Mouse (Mus musculus): ENCODE data around the gene Pnldc1. TPM values are rescaled to one million over a fixed set of nuclear protein-coding genes. Genes with fewer than 3 reads are reported as not detected.

Pnldc1 gene
- polyA plus RNA-seq, 1 experiment, result 2.9 TPM

DNA sequence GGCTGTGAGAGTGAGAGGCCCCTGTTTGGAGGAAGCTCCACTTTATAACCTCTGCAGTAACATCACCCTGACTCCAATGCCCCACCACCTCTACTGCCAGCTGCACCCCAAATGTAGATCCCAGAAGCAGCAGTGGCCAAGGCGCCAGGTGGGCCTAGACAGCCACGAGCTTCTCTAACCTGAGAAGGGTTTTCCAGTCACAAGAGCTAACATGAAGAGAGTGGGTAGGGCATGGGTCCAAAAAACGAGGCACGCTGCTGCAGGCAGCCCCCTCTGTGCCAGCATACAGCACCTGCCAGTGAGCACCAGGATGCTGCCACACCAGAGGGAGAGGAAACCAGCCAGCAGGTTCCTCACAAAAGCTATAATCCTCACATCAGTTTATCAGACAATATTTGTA is 19.0 kb downstream of the Pnldc1 start:
- no peak for TF ChIP-seq CTCF (IDR thresholded peaks at IDR 0.05; ENCODE audit: extremely low read depth, insufficient read depth, low read length)
- no peaks in the 10 kb centered on the region for H3K4me1 ChIP-seq (ENCODE audit: control insufficient read depth, insufficient read depth, low read length)
- no peak overlapping the region for H3K27ac ChIP-seq (ENCODE audit: insufficient read depth, low read length)
- H3K4me3 ChIP-seq (ENCODE audit: insufficient read depth, low read length), result no peak overlapping the region

- no peak overlapping the region for H3K4me3 ChIP-seq (ENCODE audit: insufficient read depth, low read length)
- H3K27ac ChIP-seq (ENCODE audit: insufficient read depth, low read length), result no peak overlapping the region
- H3K4me1 ChIP-seq (ENCODE audit: control insufficient read depth, insufficient read depth, low read length), result no peaks in the 10 kb centered on the region
- TF ChIP-seq POLR2A (IDR thresholded peaks at IDR 0.05; ENCODE audit: extremely low read depth, insufficient read depth, low read length) (no peak), CTCF (IDR thresholded peaks at IDR 0.05; ENCODE audit: extremely low read depth, insufficient read depth, low read length) (no peak)
Measured at GRCm38 (mm10) chr17:12887021-12887775, 22.8 kb downstream of the Pnldc1 start.

DNA sequence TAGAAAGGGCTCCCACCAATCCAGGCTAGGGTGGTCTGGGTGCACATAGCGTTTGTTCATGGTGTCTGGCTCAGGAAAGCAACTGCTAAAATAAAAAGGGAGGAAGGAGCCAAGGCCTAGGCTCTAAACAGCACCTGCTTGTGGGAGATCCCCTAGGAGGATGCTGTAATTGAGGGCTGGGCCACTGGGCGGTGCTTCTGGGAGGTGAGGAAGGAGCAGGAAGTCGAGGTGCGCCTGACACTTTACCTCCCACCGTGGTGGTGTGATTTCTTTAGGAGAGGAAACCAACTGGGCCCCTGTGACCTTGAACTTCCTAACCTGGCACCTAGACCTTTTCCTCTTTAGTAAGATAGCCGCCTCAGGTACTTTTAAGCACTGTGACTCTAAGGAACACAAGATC is 23.4 kb downstream of the Pnldc1 start:
- Histone ChIP-seq H3K4me1 (ENCODE audit: control insufficient read depth, insufficient read depth, low read length) (no peaks in the 10 kb centered on the region), H3K4me3 (ENCODE audit: insufficient read depth, low read length) (no peak overlapping the region), H3K27ac (ENCODE audit: insufficient read depth, low read length) (no peak overlapping the region)
- TF ChIP-seq POLR2A (IDR thresholded peaks at IDR 0.05; ENCODE audit: extremely low read depth, insufficient read depth, low read length), result no peak
- TF ChIP-seq CTCF (IDR thresholded peaks at IDR 0.05; ENCODE audit: extremely low read depth, insufficient read depth, low read length), result no peak

DNA sequence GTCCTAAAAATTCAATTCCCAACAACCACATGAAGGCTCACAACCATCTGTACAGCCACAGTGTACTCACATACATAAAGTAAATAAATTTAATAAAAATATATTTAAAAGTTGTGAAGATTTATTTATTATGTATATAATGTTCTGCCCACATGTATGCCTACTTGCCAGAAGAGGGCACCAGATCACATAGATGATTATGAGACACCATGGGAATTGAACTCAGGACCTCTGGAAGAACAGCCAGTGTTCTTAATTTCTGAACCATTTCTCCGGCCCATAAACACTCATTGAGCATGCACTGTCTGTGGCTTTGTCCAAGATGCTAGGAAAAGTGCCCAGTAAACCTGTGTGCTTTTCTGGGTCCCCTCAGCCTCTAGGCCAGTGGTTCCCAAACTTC is 28.8 kb downstream of the Pnldc1 start:
- no peaks in the 10 kb centered on the region; the same call in 1 of the 2 replicates for H3K4me1 ChIP-seq (ENCODE audit: control insufficient read depth, insufficient read depth, low read length)
- no peak overlapping the region for H3K27ac ChIP-seq (ENCODE audit: insufficient read depth, low read length)
- no peak for TF ChIP-seq CTCF (IDR thresholded peaks at IDR 0.05; ENCODE audit: extremely low read depth, insufficient read depth, low read length)
- TF ChIP-seq POLR2A (IDR thresholded peaks at IDR 0.05; ENCODE audit: extremely low read depth, insufficient read depth, low read length), result no peak
- H3K4me3 ChIP-seq (ENCODE audit: insufficient read depth, low read length), result no peak overlapping the region

DNA sequence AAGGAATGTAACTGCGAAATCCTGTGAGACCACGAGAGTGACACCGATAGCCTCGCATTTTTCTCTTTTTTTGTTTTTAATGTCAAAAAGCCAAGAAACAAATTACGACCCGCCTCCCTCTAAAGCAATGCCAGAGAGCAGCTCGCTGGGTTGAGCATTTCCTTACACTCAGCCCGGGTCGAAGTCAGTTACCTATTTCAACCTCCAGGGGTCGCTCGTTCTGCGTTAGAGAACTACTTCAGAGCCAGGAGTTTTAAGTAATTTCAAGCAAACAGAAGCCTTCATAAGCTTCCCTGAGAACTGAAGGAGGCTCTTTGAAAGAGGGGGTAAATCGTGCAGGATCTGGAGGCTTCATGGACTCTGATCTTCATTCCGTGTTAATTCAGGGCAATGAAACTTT is 29.9 kb downstream of the Pnldc1 start:
- Histone ChIP-seq H3K4me3 (ENCODE audit: insufficient read depth, low read length) (no peak overlapping the region), H3K4me1 (ENCODE audit: control insufficient read depth, insufficient read depth, low read length) (no peaks in the 10 kb centered on the region; the same call in 1 of the 2 replicates), H3K27ac (ENCODE audit: insufficient read depth, low read length) (no peak overlapping the region)
- TF ChIP-seq CTCF (IDR thresholded peaks at IDR 0.05; ENCODE audit: extremely low read depth, insufficient read depth, low read length), result peak; percentile 70
- no peak for TF ChIP-seq POLR2A (IDR thresholded peaks at IDR 0.05; ENCODE audit: extremely low read depth, insufficient read depth, low read length)

GRCm38 (mm10) chr17:12875734-12876133 is 34.3 kb downstream of the Pnldc1 start, which contains the start of gene Mrgprh:
TSS of gene Mrgprh (plus strand) at chr17:12876034.
- Histone ChIP-seq H3K4me1 (ENCODE audit: control insufficient read depth, insufficient read depth, low read length) (peaks cover 2% of the 10 kb centered on the region; the same call in 1 of the 2 replicates), H3K27ac (ENCODE audit: insufficient read depth, low read length) (no peak within 1 kb of the TSS)

DNA sequence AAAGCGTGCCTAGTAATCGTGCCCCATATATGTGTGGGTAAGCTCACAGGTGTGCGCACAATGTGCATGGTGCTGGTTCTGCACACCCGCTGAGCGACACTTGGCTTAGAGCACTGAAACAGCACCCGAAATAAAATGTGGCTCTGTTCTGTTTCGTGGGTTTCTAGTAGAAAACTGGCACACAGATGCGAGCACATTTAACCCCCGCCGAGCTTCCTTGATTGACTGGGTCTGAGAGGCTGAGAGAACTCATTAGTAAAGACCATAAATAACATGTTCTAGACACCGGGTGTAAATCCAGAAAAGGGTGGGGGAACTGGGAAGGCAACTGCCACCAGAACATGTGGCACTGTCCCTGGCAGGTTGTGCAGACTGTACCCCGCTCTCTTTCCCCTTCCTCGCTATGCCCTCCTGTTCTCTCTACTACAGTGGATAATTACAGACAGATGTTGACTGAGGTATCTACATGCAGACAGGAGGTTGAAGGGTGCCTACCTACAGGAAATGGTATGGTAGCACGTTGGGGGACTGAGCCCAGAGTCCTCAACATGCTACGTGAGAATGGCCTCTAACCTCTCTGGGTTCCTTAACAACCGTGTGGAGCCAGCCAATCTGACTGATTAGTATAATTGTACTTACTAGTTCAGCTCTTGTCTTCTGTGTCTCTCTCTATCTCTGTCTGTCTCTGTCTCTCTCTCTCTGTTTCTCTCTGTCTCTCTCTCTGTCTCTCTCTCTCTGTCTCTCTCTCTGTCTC is 37.6 kb downstream of the Pnldc1 start:
- Histone ChIP-seq H3K27ac (ENCODE audit: insufficient read depth, low read length) (no peak overlapping the region), H3K4me1 (ENCODE audit: control insufficient read depth, insufficient read depth, low read length) (peaks cover 3% of the 10 kb centered on the region; the same call in 1 of the 2 replicates)

More at GRCm38 (mm10) chr17:12875734-12876133, 34.3 kb downstream of the Pnldc1 start, which contains the start of gene Mrgprh:
- no peak for TF ChIP-seq POLR2A (IDR thresholded peaks at IDR 0.05; ENCODE audit: extremely low read depth, insufficient read depth, low read length)
- no peak for TF ChIP-seq CTCF (IDR thresholded peaks at IDR 0.05; ENCODE audit: extremely low read depth, insufficient read depth, low read length)
- H3K4me3 ChIP-seq (ENCODE audit: insufficient read depth, low read length), result no peak within 1 kb of the TSS

GRCm38 (mm10) chr17:12868640-12869039 is 41.4 kb downstream of the Pnldc1 start:
- Histone ChIP-seq H3K4me3 (ENCODE audit: insufficient read depth, low read length) (no peak overlapping the region), H3K4me1 (ENCODE audit: control insufficient read depth, insufficient read depth, low read length) (peaks cover 5% of the 10 kb centered on the region; the same call in 1 of the 2 replicates), H3K27ac (ENCODE audit: insufficient read depth, low read length) (no peak overlapping the region)
- TF ChIP-seq CTCF (IDR thresholded peaks at IDR 0.05; ENCODE audit: extremely low read depth, insufficient read depth, low read length) (0 out of 2 replicates have a peak, but pooled peaks have one; percentile 12), POLR2A (IDR thresholded peaks at IDR 0.05; ENCODE audit: extremely low read depth, insufficient read depth, low read length) (no peak)

More for the DNA sequence above, 37.6 kb downstream of the Pnldc1 start:
- TF ChIP-seq POLR2A (IDR thresholded peaks at IDR 0.05; ENCODE audit: extremely low read depth, insufficient read depth, low read length), result no peak
- TF ChIP-seq CTCF (IDR thresholded peaks at IDR 0.05; ENCODE audit: extremely low read depth, insufficient read depth, low read length), result no peak
- H3K4me3 ChIP-seq (ENCODE audit: insufficient read depth, low read length), result no peak overlapping the region

DNA sequence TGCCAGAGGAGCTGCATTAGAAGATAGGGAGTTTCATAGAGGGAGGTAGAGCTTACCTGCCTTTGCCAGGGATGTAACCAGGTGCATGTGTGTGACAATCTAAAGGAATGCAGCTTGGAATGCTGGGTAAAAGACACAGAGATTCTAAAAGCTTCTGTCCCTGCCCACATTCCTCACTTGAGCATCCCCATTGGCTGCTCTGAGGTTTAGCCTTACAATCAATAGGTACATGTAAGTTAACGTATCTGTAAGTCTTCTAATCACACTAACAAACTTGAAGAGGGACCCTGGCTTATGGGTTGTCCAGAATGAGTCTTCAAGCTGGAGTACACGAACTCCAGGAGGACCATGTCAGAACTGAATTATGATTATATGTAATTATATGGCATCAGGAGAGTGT is 42.0 kb downstream of the Pnldc1 start, which contains the start of gene Mas1:
TSS of gene Mas1 (minus strand) at position 101 of the 400 bp plus-strand sequence.
- no peak for TF ChIP-seq CTCF (IDR thresholded peaks at IDR 0.05; ENCODE audit: extremely low read depth, insufficient read depth, low read length)
- TF ChIP-seq POLR2A (IDR thresholded peaks at IDR 0.05; ENCODE audit: extremely low read depth, insufficient read depth, low read length), result no peak
- Histone ChIP-seq H3K4me1 (ENCODE audit: control insufficient read depth, insufficient read depth, low read length) (peaks cover 5% of the 10 kb centered on the region; the same call in 1 of the 2 replicates), H3K4me3 (ENCODE audit: insufficient read depth, low read length) (no peak within 1 kb of the TSS), H3K27ac (ENCODE audit: insufficient read depth, low read length) (peak within 1 kb of the TSS; percentile 27; the same call in 1 of the 2 replicates)

Data from cortical plate, adult 2 months (tissue).